Mouse (Mus musculus) heart, embryonic 15.5 days (tissue): ENCODE data around the gene Ppfia3. TPM values are rescaled to one million over a fixed set of nuclear protein-coding genes. Genes with fewer than 3 reads are reported as not detected.

ENCODE experiments used
- ATAC-seq: fragments of 200-750 bp; cut with Nextera tagmentation; replicated peaks from 2 replicates; pipeline ENCODE4 v1.8.0; 2017; ENCODE audit warnings: low read depth, moderate TSS enrichment; ENCODE audit not compliant: insufficient number of reproducible peaks, insufficient read depth, low FRiP score
- H3K27ac ChIP-seq: fragments of 300-500 bp; sonication (generic); 2 replicates; pipeline ENCODE4 v1.5.1; 2015; ENCODE audit warnings: mild to moderate bottlenecking, inconsistent platforms
- H3K27me3 ChIP-seq: fragments of 300-500 bp; sonication (generic); 2 replicates; pipeline ENCODE4 v1.6.1; 2015; ENCODE audit warnings: inconsistent platforms
- H3K36me3 ChIP-seq: fragments of 300-500 bp; sonication (generic); 2 replicates; pipeline ENCODE4 v1.6.1; 2015; ENCODE audit warnings: mild to moderate bottlenecking, inconsistent platforms
- H3K4me1 ChIP-seq: fragments of 300-500 bp; sonication (generic); replicated peaks from 2 replicates; pipeline ENCODE4 v1.6.1; 2015; ENCODE audit warnings: inconsistent platforms
- H3K4me2 ChIP-seq: fragments of 300-500 bp; sonication (generic); 2 replicates; pipeline ENCODE4 v1.6.1; 2015; ENCODE audit warnings: inconsistent platforms, mild to moderate bottlenecking, moderate library complexity
- H3K4me3 ChIP-seq: fragments of 300-500 bp; sonication (generic); 2 replicates; pipeline ENCODE4 v1.5.1; 2015; ENCODE audit warnings: mild to moderate bottlenecking, inconsistent platforms
- H3K9ac ChIP-seq: fragments of 300-500 bp; sonication (generic); 2 replicates; pipeline ENCODE4 v1.6.1; 2015; ENCODE audit warnings: mild to moderate bottlenecking, inconsistent platforms
- H3K9me3 ChIP-seq: fragments of 300-500 bp; sonication (generic); replicated peaks from 2 replicates; pipeline ENCODE4 v1.6.1; 2016; ENCODE audit warnings: inconsistent platforms
- WGBS: fragments of 180-500 bp; shearing (Covaris S2); methylation state at CpG from one replicate; pipeline ENCODE4 v1.1.7; 2015; ENCODE audit warnings: mixed read lengths; 5-methylcytosine and 5-hydroxymethylcytosine counted together
- polyA plus RNA-seq: library from polyadenylated mRNA; unstranded; fragments of >200 nt; fragmentation: Nextera tagmentation; extraction: Ambion mirVana; gene quantifications from 2 replicates; pipeline ENCODE4 v1.2.1, GENCODE M21; 2015

Gene Ppfia3
- polyA plus RNA-seq, 1 experiment from 2014 or later = 2.1 TPM

- ATAC-seq = no peak
- Histone ChIP-seq H3K9me3 (no peaks in the 10 kb centered on the region), H3K4me1 (peaks cover 48% of the 10 kb centered on the region), H3K27me3 (no peaks in the 10 kb centered on the region), H3K9ac (no peak overlapping the region), H3K36me3 (peaks cover under 1% of the 10 kb centered on the region; the same call in 1 of the 2 replicates), H3K4me2 (no peak overlapping the region), H3K27ac (no peak overlapping the region), H3K4me3 (no peak overlapping the region)
- WGBS = 72% methylated on average over 6 of the region's 6 CpGs
Observed at GRCm38 (mm10) chr7:45331502-45331901, 35.3 kb downstream of the Ppfia3 start.

GRCm38 (mm10) chr7:45328841-45329475 lies 37.9 kb downstream of the Ppfia3 start:
- ATAC-seq = no peak
- Histone ChIP-seq H3K9ac (no peak overlapping the region), H3K4me1 (peaks cover 28% of the 10 kb centered on the region), H3K9me3 (no peaks in the 10 kb centered on the region), H3K4me2 (peak overlapping the region; percentile 31), H3K27me3 (no peaks in the 10 kb centered on the region), H3K27ac (peak overlapping the region; percentile 87), H3K36me3 (peaks cover 20% of the 10 kb centered on the region), H3K4me3 (no peak overlapping the region)
- 53% methylated on average over 13 of the region's 13 CpGs for WGBS

- no peak overlapping the region for H3K9ac ChIP-seq
- peaks cover 31% of the 10 kb centered on the region for H3K36me3 ChIP-seq
- no peak overlapping the region for H3K27ac ChIP-seq
- no peak overlapping the region for H3K4me3 ChIP-seq
- no peaks in the 10 kb centered on the region for H3K9me3 ChIP-seq
- no peak for ATAC-seq
- no peak overlapping the region for H3K4me2 ChIP-seq
- peaks cover 9% of the 10 kb centered on the region for H3K4me1 ChIP-seq
- no peaks in the 10 kb centered on the region for H3K27me3 ChIP-seq
Observed at GRCm38 (mm10) chr7:45325800-45326199, 41.0 kb downstream of the Ppfia3 start.

GRCm38 (mm10) chr7:45323069-45323468 lies 43.8 kb downstream of the Ppfia3 start:
- Histone ChIP-seq H3K27ac (no peak overlapping the region), H3K27me3 (no peaks in the 10 kb centered on the region), H3K4me3 (no peak overlapping the region), H3K9me3 (no peaks in the 10 kb centered on the region), H3K4me2 (no peak overlapping the region), H3K4me1 (peaks cover 3% of the 10 kb centered on the region; the same call in 1 of the 2 replicates), H3K36me3 (peaks cover 43% of the 10 kb centered on the region), H3K9ac (no peak overlapping the region)
- WGBS = 85% methylated on average over 5 of the region's 5 CpGs
- no peak for ATAC-seq

GRCm38 (mm10) chr7:45322245-45322644 lies 44.6 kb downstream of the Ppfia3 start:
- 81% methylated on average over 4 of the region's 4 CpGs for WGBS
- Histone ChIP-seq H3K9me3 (no peaks in the 10 kb centered on the region), H3K27me3 (no peaks in the 10 kb centered on the region), H3K36me3 (peaks cover 47% of the 10 kb centered on the region), H3K27ac (no peak overlapping the region), H3K4me1 (no peaks in the 10 kb centered on the region), H3K9ac (no peak overlapping the region), H3K4me2 (no peak overlapping the region), H3K4me3 (no peak overlapping the region)
- ATAC-seq = no peak

- Histone ChIP-seq H3K4me3 (no peak overlapping the region), H3K4me2 (no peak overlapping the region), H3K27me3 (no peaks in the 10 kb centered on the region), H3K36me3 (peaks cover 33% of the 10 kb centered on the region), H3K9ac (no peak overlapping the region), H3K9me3 (no peaks in the 10 kb centered on the region), H3K27ac (no peak overlapping the region), H3K4me1 (peaks cover 6% of the 10 kb centered on the region)
- 90% methylated on average over 14 of the region's 14 CpGs for WGBS
- no peak for ATAC-seq
Observed at GRCm38 (mm10) chr7:45316536-45316935, 50.3 kb downstream of the Ppfia3 start.

GRCm38 (mm10) chr7:45315182-45315701 lies 51.6 kb downstream of the Ppfia3 start:
- 82% methylated on average over 10 of the region's 10 CpGs for WGBS
- Histone ChIP-seq H3K4me1 (peaks cover 6% of the 10 kb centered on the region), H3K4me3 (no peak overlapping the region), H3K4me2 (no peak overlapping the region), H3K27me3 (no peaks in the 10 kb centered on the region), H3K9me3 (no peaks in the 10 kb centered on the region), H3K36me3 (peaks cover 34% of the 10 kb centered on the region), H3K27ac (no peak overlapping the region), H3K9ac (no peak overlapping the region)
- no peak for ATAC-seq

- no peak overlapping the region for H3K4me3 ChIP-seq
- no peaks in the 10 kb centered on the region for H3K27me3 ChIP-seq
- 34% methylated on average over 9 of the region's 9 CpGs for WGBS
- peaks cover 29% of the 10 kb centered on the region for H3K36me3 ChIP-seq
- H3K4me1 ChIP-seq = peaks cover 6% of the 10 kb centered on the region
- H3K9me3 ChIP-seq = no peaks in the 10 kb centered on the region
- H3K9ac ChIP-seq = no peak overlapping the region
- H3K27ac ChIP-seq = peak overlapping the region; percentile 13
- H3K4me2 ChIP-seq = no peak overlapping the region
- no peak for ATAC-seq
Observed at GRCm38 (mm10) chr7:45313495-45313894, 53.3 kb downstream of the Ppfia3 start.

GRCm38 (mm10) chr7:45312686-45313453 lies 53.9 kb downstream of the Ppfia3 start:
- no peaks in the 10 kb centered on the region for H3K27me3 ChIP-seq
- 0 out of 2 replicates have a peak overlapping the region, but pooled peaks have one; percentile 13 for H3K27ac ChIP-seq
- H3K4me3 ChIP-seq = no peak overlapping the region
- peaks cover 29% of the 10 kb centered on the region for H3K36me3 ChIP-seq
- H3K4me1 ChIP-seq = peaks cover 6% of the 10 kb centered on the region
- ATAC-seq = no peak
- H3K9ac ChIP-seq = no peak overlapping the region
- no peak overlapping the region for H3K4me2 ChIP-seq
- 34% methylated on average over 10 of the region's 10 CpGs for WGBS
- no peaks in the 10 kb centered on the region for H3K9me3 ChIP-seq

GRCm38 (mm10) chr7:45312023-45312422 lies 54.8 kb downstream of the Ppfia3 start:
- no peaks in the 10 kb centered on the region for H3K9me3 ChIP-seq
- H3K4me1 ChIP-seq = peaks cover 6% of the 10 kb centered on the region
- H3K27me3 ChIP-seq = no peaks in the 10 kb centered on the region
- H3K36me3 ChIP-seq = peaks cover 30% of the 10 kb centered on the region
- no peak for ATAC-seq
- no peak overlapping the region for H3K9ac ChIP-seq
- WGBS = 41% methylated on average over 8 of the region's 8 CpGs
- H3K27ac ChIP-seq = no peak overlapping the region
- no peak overlapping the region for H3K4me3 ChIP-seq
- no peak overlapping the region for H3K4me2 ChIP-seq

GRCm38 (mm10) chr7:45309455-45309854 lies 57.4 kb downstream of the Ppfia3 start:
- no peak overlapping the region for H3K27ac ChIP-seq
- no peaks in the 10 kb centered on the region for H3K27me3 ChIP-seq
- peaks cover 22% of the 10 kb centered on the region; the same call in 1 of the 2 replicates for H3K36me3 ChIP-seq
- peaks cover 6% of the 10 kb centered on the region for H3K4me1 ChIP-seq
- no peaks in the 10 kb centered on the region for H3K9me3 ChIP-seq
- WGBS = 12% methylated on average over 9 of the region's 9 CpGs
- no peak overlapping the region for H3K9ac ChIP-seq
- ATAC-seq = no peak
- no peak overlapping the region for H3K4me2 ChIP-seq
- H3K4me3 ChIP-seq = no peak overlapping the region
